Mouse (Mus musculus) kidney, adult 2 months (tissue): ENCODE measurements around the gene Crip3.

Source experiments
- CTCF ChIP-seq: fragments of 200-500 bp; conservative IDR thresholded peaks from 2 replicates; pipeline ENCODE4 v1.5.1; 2011; ENCODE audit warnings: low read depth, mild to moderate bottlenecking, control low read depth, low read length, moderate library complexity, mixed read lengths; ENCODE audit not compliant: insufficient read depth, insufficient read length
- POLR2A ChIP-seq: fragments of 200-500 bp; IDR thresholded peaks from one replicate; pipeline ENCODE4 v1.6.1; 2011; ENCODE audit warnings: low read depth, low read length, control low read depth

DNA sequence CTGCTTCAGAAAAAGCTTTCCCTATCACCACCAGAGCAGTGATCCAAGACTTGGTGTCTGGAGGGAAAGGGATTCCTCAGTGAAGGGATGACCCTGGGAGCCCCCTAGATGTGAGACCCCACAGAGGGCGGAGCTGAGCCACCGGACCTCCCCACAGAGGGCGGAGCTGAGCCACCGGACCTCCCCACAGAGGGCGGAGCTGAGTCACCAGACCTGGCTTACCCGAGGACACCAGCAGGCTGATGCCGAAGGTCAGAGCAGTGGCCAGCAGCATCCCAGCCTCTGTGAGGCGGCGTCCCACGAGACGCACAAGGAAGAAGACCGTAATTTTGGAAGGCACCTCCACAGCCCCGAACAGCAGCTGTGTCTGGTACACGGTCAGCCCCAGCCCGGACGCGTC is 4.9 kb downstream of the Crip3 start:
- 0 out of 2 replicates have a peak, but pooled peaks have one; percentile 1 for TF ChIP-seq CTCF
- TF ChIP-seq POLR2A, result peak; percentile 18
